Mouse (Mus musculus): ENCODE measurements around the gene Frmpd1. TPM values are rescaled to one million over a fixed set of nuclear protein-coding genes. Genes with fewer than 3 reads are reported as not detected.

Frmpd1 gene
- polyA plus RNA-seq, 1 experiment from 2014 or later, result 2.2 TPM

DNA sequence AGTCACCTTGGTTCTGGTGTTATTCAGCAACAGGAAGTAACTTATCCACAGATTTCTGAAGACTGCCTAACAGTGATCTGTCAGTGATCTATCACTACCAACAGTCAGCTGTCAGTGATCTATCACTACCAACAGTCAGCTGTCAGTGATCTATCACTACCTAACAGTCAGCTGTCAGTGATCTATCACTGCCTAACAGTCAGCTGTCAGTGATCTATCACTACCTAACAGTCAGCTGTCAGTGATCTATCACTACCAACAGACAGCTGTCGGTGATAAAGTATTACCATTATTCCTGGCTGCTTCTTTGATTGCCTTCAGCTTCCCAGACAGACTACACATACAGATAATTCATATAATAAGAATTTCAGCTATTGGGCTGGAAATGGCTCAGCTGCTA, 19.2 kb upstream of the Frmpd1 start:
- 91% methylated on average over 1 of the region's 1 CpGs for WGBS
- H3K27ac ChIP-seq (ENCODE audit: low read depth, low read length), result no peak overlapping the region
- H3K36me3 ChIP-seq (ENCODE audit: control insufficient read depth, insufficient read depth, low read length), result no peaks in the 10 kb centered on the region
- ATAC-seq, result no peak
- H3K9me3 ChIP-seq (ENCODE audit: control insufficient read depth, low read length), result no peaks in the 10 kb centered on the region
- H3K4me3 ChIP-seq (ENCODE audit: low read length), result no peak overlapping the region
- no peak overlapping the region for H3K9ac ChIP-seq (ENCODE audit: low read depth, low read length)
- H3K4me1 ChIP-seq (ENCODE audit: control insufficient read depth, insufficient read depth, low read depth, low read length), result no peaks in the 10 kb centered on the region
- no peak overlapping the region for H3K4me2 ChIP-seq (ENCODE audit: low read length)
- no peaks in the 10 kb centered on the region for H3K27me3 ChIP-seq (replicated peaks; ENCODE audit: control insufficient read depth, insufficient read depth, low read length)

DNA sequence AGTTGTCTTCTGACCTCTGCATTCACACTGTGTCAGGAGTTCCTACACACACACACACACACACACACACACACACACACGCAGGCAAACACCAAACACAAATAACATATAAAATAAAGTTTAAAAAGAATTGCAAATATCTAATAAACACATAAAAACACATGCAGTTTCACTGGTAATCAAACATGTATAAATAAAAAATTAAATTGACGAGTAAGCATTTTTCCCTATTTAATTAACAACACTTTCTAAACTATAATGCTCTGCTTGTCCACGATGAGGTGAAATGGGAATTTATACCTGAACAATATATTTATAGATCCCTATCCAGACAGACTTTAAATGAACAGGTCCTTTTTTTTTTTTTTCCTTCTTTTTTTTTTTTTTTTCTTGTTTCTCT, 18.7 kb upstream of the Frmpd1 start:
- Histone ChIP-seq H3K27ac (ENCODE audit: low read depth, low read length) (no peak overlapping the region), H3K9ac (ENCODE audit: low read depth, low read length) (no peak overlapping the region), H3K4me2 (ENCODE audit: low read length) (no peak overlapping the region), H3K9me3 (ENCODE audit: control insufficient read depth, low read length) (no peaks in the 10 kb centered on the region), H3K4me3 (ENCODE audit: low read length) (no peak overlapping the region), H3K4me1 (ENCODE audit: control insufficient read depth, insufficient read depth, low read depth, low read length) (no peaks in the 10 kb centered on the region), H3K36me3 (ENCODE audit: control insufficient read depth, insufficient read depth, low read length) (no peaks in the 10 kb centered on the region), H3K27me3 (replicated peaks; ENCODE audit: control insufficient read depth, insufficient read depth, low read length) (no peaks in the 10 kb centered on the region)
- no peak for ATAC-seq
- 84% methylated on average over 3 of the region's 3 CpGs for whole genome bisulfite sequencing

DNA sequence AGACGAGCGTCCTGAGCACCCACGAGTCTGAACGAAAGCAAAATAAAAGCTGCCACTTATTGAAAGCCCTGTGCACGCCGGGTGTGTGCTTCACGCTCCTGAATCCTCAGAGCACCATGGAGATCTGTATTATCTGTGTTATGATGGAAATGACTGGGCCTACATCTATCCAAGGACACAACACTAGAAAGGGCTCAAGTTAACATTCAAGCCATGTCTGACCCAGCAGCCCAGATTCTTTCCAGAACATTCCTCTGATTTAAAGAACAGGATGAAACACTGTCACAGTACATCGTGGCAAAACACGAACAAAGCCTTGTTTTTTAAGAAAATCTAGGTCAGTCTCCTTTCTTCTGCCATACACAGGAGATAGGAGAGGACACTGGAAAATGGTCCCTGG, 13.3 kb upstream of the Frmpd1 start:
- ATAC-seq, result no peak
- Histone ChIP-seq H3K4me1 (ENCODE audit: control insufficient read depth, insufficient read depth, low read depth, low read length) (no peaks in the 10 kb centered on the region), H3K27me3 (replicated peaks; ENCODE audit: control insufficient read depth, insufficient read depth, low read length) (no peaks in the 10 kb centered on the region), H3K27ac (ENCODE audit: low read depth, low read length) (no peak overlapping the region), H3K9ac (ENCODE audit: low read depth, low read length) (no peak overlapping the region), H3K4me3 (ENCODE audit: low read length) (no peak overlapping the region), H3K36me3 (ENCODE audit: control insufficient read depth, insufficient read depth, low read length) (no peaks in the 10 kb centered on the region), H3K9me3 (ENCODE audit: control insufficient read depth, low read length) (no peaks in the 10 kb centered on the region), H3K4me2 (ENCODE audit: low read length) (no peak overlapping the region)
- 72% methylated on average over 9 of the region's 9 CpGs for WGBS

DNA sequence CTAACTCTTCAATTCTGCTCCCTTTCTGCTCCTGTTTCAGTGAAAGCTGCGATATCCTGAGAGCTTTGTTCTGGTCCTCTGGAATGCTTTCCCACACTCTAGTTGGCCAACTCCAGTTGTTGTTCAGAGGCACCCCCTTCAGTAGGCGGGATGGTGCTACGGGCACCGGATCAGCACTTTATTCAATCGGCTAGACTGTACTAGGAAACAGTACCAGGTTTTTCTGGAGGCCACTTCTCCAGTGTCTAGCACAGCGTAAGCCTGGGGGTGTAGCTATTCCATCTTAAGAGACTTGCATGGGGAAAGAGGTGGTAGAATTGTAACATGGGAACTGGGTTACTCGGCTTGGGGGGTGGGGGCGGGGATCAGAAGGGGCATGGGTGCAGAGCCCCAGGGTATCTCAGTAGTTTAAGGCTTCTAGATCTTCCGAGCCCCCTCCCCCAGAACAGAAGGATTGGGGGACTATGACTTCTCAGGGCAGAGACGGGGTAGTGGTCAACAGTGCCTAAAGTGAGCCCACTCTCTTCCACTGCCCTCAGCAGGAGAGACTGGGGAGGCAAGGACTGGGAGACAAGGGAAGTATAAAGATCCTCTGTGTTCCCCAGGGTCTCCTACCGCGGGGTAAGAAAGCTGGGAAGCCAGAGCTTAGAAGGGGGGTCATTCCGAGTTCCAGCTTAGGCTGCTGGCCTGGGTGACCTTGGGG, 706 bp upstream of the Frmpd1 start:
- H3K9me3 ChIP-seq (ENCODE audit: control insufficient read depth, low read length), result no peaks in the 10 kb centered on the region
- peak overlapping the region; percentile 55 for H3K4me3 ChIP-seq (ENCODE audit: low read length)
- peak; percentile 60 for ATAC-seq
- H3K9ac ChIP-seq (ENCODE audit: low read depth, low read length), result peak overlapping the region; percentile 69
- H3K27me3 ChIP-seq (replicated peaks; ENCODE audit: control insufficient read depth, insufficient read depth, low read length), result no peaks in the 10 kb centered on the region
- peak overlapping the region; percentile 90 for H3K4me2 ChIP-seq (ENCODE audit: low read length)
- H3K36me3 ChIP-seq (ENCODE audit: control insufficient read depth, insufficient read depth, low read length), result no peaks in the 10 kb centered on the region
- WGBS, result 26% methylated on average over 13 of the region's 13 CpGs
- H3K4me1 ChIP-seq (ENCODE audit: control insufficient read depth, insufficient read depth, low read depth, low read length), result peaks cover 5% of the 10 kb centered on the region
- peak overlapping the region; percentile 48; the same call in 1 of the 2 replicates for H3K27ac ChIP-seq (ENCODE audit: low read depth, low read length)

DNA sequence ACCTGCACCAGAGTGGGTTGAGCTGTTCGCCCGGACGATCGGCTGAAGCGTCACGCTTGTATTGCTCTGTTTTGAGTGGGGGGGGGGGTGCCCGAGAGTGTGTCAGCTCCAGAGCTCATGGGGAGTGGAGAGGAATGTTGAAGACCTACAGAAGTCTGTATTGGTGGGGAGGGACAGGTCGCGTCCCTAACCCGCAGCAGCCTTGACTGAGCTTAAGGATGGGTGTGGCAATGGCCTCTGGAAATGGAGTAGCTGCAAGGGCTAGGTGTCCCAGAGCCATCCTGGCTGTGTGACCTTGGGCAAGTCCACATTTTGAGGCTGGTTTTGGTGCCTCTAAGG, 625 bp downstream of the Frmpd1 start:
- H3K27ac ChIP-seq (ENCODE audit: low read depth, low read length), result no peak overlapping the region
- WGBS, result 2% methylated on average over 10 of the region's 10 CpGs
- peak overlapping the region; percentile 90 for H3K4me2 ChIP-seq (ENCODE audit: low read length)
- peaks cover 5% of the 10 kb centered on the region for H3K4me1 ChIP-seq (ENCODE audit: control insufficient read depth, insufficient read depth, low read depth, low read length)
- no peak for ATAC-seq
- no peaks in the 10 kb centered on the region for H3K27me3 ChIP-seq (replicated peaks; ENCODE audit: control insufficient read depth, insufficient read depth, low read length)
- H3K9me3 ChIP-seq (ENCODE audit: control insufficient read depth, low read length), result no peaks in the 10 kb centered on the region
- peak overlapping the region; percentile 69 for H3K9ac ChIP-seq (ENCODE audit: low read depth, low read length)
- no peaks in the 10 kb centered on the region for H3K36me3 ChIP-seq (ENCODE audit: control insufficient read depth, insufficient read depth, low read length)
- peak overlapping the region; percentile 55 for H3K4me3 ChIP-seq (ENCODE audit: low read length)

DNA sequence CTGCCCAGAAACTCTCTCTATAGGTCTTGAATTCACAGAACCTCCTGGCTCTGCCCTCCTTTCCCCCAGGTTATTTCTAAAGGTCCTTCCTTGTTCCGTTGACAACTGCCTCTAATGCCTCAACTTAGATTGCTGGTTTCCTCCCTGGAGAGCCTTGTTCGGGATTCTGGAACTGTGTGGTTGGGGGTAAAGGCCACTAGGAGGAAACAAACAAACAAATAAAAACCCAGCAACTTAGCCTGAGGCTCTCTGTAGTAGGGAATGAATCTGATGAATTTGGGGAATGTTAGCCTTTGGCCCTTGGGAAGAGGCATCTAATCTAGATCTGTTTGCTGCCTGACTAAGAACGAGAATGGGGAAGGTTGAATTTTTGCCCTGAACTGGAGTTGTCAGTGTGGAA, 13.6 kb downstream of the Frmpd1 start:
- Histone ChIP-seq H3K36me3 (ENCODE audit: control insufficient read depth, insufficient read depth, low read length) (no peaks in the 10 kb centered on the region), H3K4me2 (ENCODE audit: low read length) (no peak overlapping the region), H3K9ac (ENCODE audit: low read depth, low read length) (no peak overlapping the region), H3K27ac (ENCODE audit: low read depth, low read length) (no peak overlapping the region), H3K9me3 (ENCODE audit: control insufficient read depth, low read length) (no peaks in the 10 kb centered on the region), H3K4me3 (ENCODE audit: low read length) (no peak overlapping the region), H3K4me1 (ENCODE audit: control insufficient read depth, insufficient read depth, low read depth, low read length) (no peaks in the 10 kb centered on the region), H3K27me3 (replicated peaks; ENCODE audit: control insufficient read depth, insufficient read depth, low read length) (no peaks in the 10 kb centered on the region)
- no peak for ATAC-seq
- 75% methylated on average over 3 of the region's 3 CpGs for WGBS

DNA sequence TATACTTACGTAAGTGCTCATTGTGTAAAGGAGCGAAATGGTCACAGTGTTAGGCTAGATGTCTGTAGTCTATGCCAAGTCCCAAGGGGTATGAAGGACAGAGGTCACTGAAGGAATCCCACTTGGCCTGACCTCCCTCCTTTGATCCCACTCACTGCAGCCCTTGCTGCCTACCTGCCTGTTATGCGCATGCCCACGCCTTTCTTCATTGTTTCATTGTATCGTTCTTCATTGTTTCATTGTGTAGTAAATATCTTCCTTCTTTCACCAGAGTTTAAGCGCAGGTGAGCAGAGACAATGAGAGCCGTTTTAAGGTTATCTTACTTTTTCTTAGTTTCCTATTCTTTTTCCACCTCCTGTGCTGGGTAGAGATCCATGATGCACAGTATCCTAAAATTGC, 18.6 kb downstream of the Frmpd1 start:
- Histone ChIP-seq H3K27me3 (replicated peaks; ENCODE audit: control insufficient read depth, insufficient read depth, low read length) (no peaks in the 10 kb centered on the region), H3K4me2 (ENCODE audit: low read length) (no peak overlapping the region), H3K9me3 (ENCODE audit: control insufficient read depth, low read length) (no peaks in the 10 kb centered on the region), H3K36me3 (ENCODE audit: control insufficient read depth, insufficient read depth, low read length) (no peaks in the 10 kb centered on the region), H3K4me3 (ENCODE audit: low read length) (no peak overlapping the region), H3K9ac (ENCODE audit: low read depth, low read length) (no peak overlapping the region), H3K4me1 (ENCODE audit: control insufficient read depth, insufficient read depth, low read depth, low read length) (no peaks in the 10 kb centered on the region; the same call in none of the 2 replicates), H3K27ac (ENCODE audit: low read depth, low read length) (no peak overlapping the region)
- no peak for ATAC-seq
- 92% methylated on average over 7 of the region's 7 CpGs for WGBS

DNA sequence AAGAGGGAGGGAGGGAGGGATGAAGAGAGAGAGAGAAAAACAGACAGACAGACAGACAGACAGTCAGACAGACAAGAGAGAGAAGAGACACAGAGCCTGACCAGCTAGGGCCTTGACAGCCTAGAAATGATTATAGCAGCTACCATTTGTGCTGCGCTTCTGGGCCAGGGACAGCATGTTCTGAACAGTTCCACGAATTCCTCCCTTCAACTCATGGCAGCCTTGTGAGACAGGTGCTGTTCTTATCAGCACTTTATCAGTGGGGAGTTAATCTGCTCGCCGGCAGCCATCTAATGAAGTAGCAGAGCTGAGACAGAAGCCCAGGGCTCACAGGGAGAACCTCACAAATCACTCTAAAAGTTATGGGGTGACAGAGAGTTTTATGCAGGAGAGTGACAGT, 22.8 kb downstream of the Frmpd1 start:
- WGBS, result 72% methylated on average over 4 of the region's 4 CpGs
- ATAC-seq, result no peak
- H3K4me2 ChIP-seq (ENCODE audit: low read length), result no peak overlapping the region
- H3K9ac ChIP-seq (ENCODE audit: low read depth, low read length), result no peak overlapping the region
- peaks cover 5% of the 10 kb centered on the region for H3K4me1 ChIP-seq (ENCODE audit: control insufficient read depth, insufficient read depth, low read depth, low read length)
- no peaks in the 10 kb centered on the region for H3K27me3 ChIP-seq (replicated peaks; ENCODE audit: control insufficient read depth, insufficient read depth, low read length)
- H3K4me3 ChIP-seq (ENCODE audit: low read length), result no peak overlapping the region
- no peaks in the 10 kb centered on the region for H3K36me3 ChIP-seq (ENCODE audit: control insufficient read depth, insufficient read depth, low read length)
- no peak overlapping the region for H3K27ac ChIP-seq (ENCODE audit: low read depth, low read length)
- H3K9me3 ChIP-seq (ENCODE audit: control insufficient read depth, low read length), result no peaks in the 10 kb centered on the region

DNA sequence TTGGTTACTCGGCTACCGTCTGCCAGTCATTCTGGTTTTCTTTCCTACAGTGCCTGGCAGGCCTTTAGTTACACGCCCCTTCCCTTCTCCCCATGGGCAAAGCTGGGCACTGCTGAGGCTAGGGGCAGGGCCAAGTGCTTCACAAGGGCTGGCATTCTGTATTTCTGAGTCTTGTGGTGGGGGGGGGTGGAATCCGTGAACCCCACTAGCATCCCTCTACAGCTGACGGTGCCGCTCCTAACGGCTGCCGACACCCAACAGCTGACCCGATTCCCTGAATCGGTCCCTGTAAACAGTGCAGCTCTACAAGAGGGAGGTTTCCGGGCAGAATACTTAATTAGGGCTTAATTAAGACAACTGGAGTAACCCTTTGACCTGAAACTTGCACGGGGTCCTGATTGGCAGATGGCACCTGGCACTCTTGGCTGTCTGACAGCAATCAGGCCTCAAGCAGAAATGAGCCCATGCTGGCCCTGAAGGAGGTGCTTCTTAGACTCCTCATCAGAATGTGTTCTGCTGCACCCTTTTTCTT, 24.2 kb downstream of the Frmpd1 start:
- 35% methylated on average over 12 of the region's 12 CpGs for WGBS
- Histone ChIP-seq H3K9me3 (ENCODE audit: control insufficient read depth, low read length) (no peaks in the 10 kb centered on the region), H3K4me1 (ENCODE audit: control insufficient read depth, insufficient read depth, low read depth, low read length) (peaks cover 5% of the 10 kb centered on the region), H3K36me3 (ENCODE audit: control insufficient read depth, insufficient read depth, low read length) (no peaks in the 10 kb centered on the region), H3K27me3 (replicated peaks; ENCODE audit: control insufficient read depth, insufficient read depth, low read length) (no peaks in the 10 kb centered on the region), H3K4me3 (ENCODE audit: low read length) (no peak overlapping the region), H3K27ac (ENCODE audit: low read depth, low read length) (no peak overlapping the region), H3K9ac (ENCODE audit: low read depth, low read length) (no peak overlapping the region), H3K4me2 (ENCODE audit: low read length) (peak overlapping the region; percentile 22; the same call in 1 of the 2 replicates)
- ATAC-seq, result peak; percentile 86

Data from hindbrain, embryonic 16.5 days (tissue).